Mouse (Mus musculus) left cerebral cortex, adult 8-10 months (tissue): Measurements from ENCODE around the gene Fut2. TPM values are rescaled to one million over a fixed set of nuclear protein-coding genes. Genes with fewer than 3 reads are reported as not detected.

Source experiments
- DNase-seq, 2 experiments: peaks; one replicate each; pipeline ENCODE4 v3.0.0; 2022; ENCODE audit warnings: low spot score in 2 of 2
- total RNA-seq, 4 experiments: library from RNA; stranded (reverse); gene quantifications; 2 replicates each; pipeline ENCODE4 v1.2.4; 2022

Gene Fut2
- total RNA-seq, 4 experiments from 2014 or later: 0.59 TPM; not detected in 3

GRCm38 (mm10) chr7:45639561-45640027 lies 26.6 kb downstream of the Fut2 start, which contains the start of gene Mamstr:
Gene Mamstr, plus strand, starts transcription at chr7:45639977.
- DNase-seq: no peak

GRCm38 (mm10) chr7:45638623-45639401 lies 27.4 kb downstream of the Fut2 start:
- DNase-seq: peak; percentile 78 to 98

GRCm38 (mm10) chr7:45637710-45638109 lies 28.5 kb downstream of the Fut2 start:
- DNase-seq: no peak

GRCm38 (mm10) chr7:45635711-45636688 lies 30.2 kb downstream of the Fut2 start:
- DNase-seq: no peak

- no peak for DNase-seq
Observed at GRCm38 (mm10) chr7:45634946-45635681, 31.1 kb downstream of the Fut2 start.

GRCm38 (mm10) chr7:45632499-45632898 lies 33.7 kb downstream of the Fut2 start:
- DNase-seq: no peak

- DNase-seq: no peak
Observed at GRCm38 (mm10) chr7:45630064-45630907, 35.9 kb downstream of the Fut2 start.

- peak; percentile 55 to 77 for DNase-seq
Observed at GRCm38 (mm10) chr7:45628364-45629294, 37.6 kb downstream of the Fut2 start.

- no peak for DNase-seq
Observed at GRCm38 (mm10) chr7:45627261-45627660, 38.9 kb downstream of the Fut2 start, which contains the start of gene Rasip1. Gene Rasip1, plus strand, starts transcription at chr7:45627488.

- no peak for DNase-seq
Observed at GRCm38 (mm10) chr7:45626571-45627076, 39.6 kb downstream of the Fut2 start.

- no peak for DNase-seq
Observed at GRCm38 (mm10) chr7:45625481-45625880, 40.7 kb downstream of the Fut2 start.

- no peak for DNase-seq
Observed at GRCm38 (mm10) chr7:45624718-45625117, 41.5 kb downstream of the Fut2 start.

- no peak for DNase-seq
Observed at GRCm38 (mm10) chr7:45623507-45623906, 42.7 kb downstream of the Fut2 start.

GRCm38 (mm10) chr7:45621443-45621842 lies 44.8 kb downstream of the Fut2 start, which contains the start of gene Izumo1:
Gene Izumo1, plus strand, starts transcription at chr7:45621811.
- no peak for DNase-seq

- DNase-seq: no peak
Observed at GRCm38 (mm10) chr7:45619592-45619991, 46.6 kb downstream of the Fut2 start.

GRCm38 (mm10) chr7:45618316-45618715 lies 47.9 kb downstream of the Fut2 start:
- DNase-seq: no peak

GRCm38 (mm10) chr7:45617042-45617695 lies 49.0 kb downstream of the Fut2 start, which contains the start of gene Fut1:
Gene Fut1, plus strand, starts transcription at chr7:45617289.
- no peak for DNase-seq

- DNase-seq: no peak
Observed at GRCm38 (mm10) chr7:45616277-45616676, 49.9 kb downstream of the Fut2 start.
